Mouse (Mus musculus) neural tube, embryonic 15.5 days (tissue): ENCODE measurements around the gene Nectin1. TPM values are rescaled to one million over a fixed set of nuclear protein-coding genes. Genes with fewer than 3 reads are reported as not detected.
A peak's percentile ranks its signal among the peaks of the same experiment; 100 is the strongest.

Source experiments
- ATAC-seq: fragments of 200-750 bp; cut with Nextera tagmentation; 2 replicates; pipeline ENCODE4 v1.8.0; 2017; ENCODE audit warnings: mild to moderate bottlenecking, moderate TSS enrichment, moderate library complexity; ENCODE audit not compliant: low FRiP score
- H3K27ac ChIP-seq: fragments of 300-500 bp; sonication (generic); replicated peaks from 2 replicates; pipeline ENCODE4 v1.5.1; 2015; ENCODE audit warnings: mild to moderate bottlenecking, inconsistent platforms
- H3K27me3 ChIP-seq: fragments of 300-500 bp; sonication (generic); replicated peaks from 2 replicates; pipeline ENCODE4 v1.6.1; 2015; ENCODE audit warnings: inconsistent platforms
- H3K36me3 ChIP-seq: fragments of 300-500 bp; sonication (generic); 2 replicates; pipeline ENCODE4 v1.6.1; 2015; ENCODE audit warnings: inconsistent platforms
- H3K4me1 ChIP-seq: fragments of 300-500 bp; sonication (generic); 2 replicates; pipeline ENCODE4 v1.6.1; 2015; ENCODE audit warnings: inconsistent platforms
- H3K4me2 ChIP-seq: fragments of 300-500 bp; sonication (generic); 2 replicates; pipeline ENCODE4 v1.6.1; 2015; ENCODE audit warnings: inconsistent platforms, mild to moderate bottlenecking, moderate library complexity
- H3K4me3 ChIP-seq: fragments of 300-500 bp; sonication (generic); replicated peaks from 2 replicates; pipeline ENCODE4 v1.5.1; 2015; ENCODE audit warnings: mild to moderate bottlenecking, inconsistent platforms
- H3K9ac ChIP-seq: fragments of 300-500 bp; sonication (generic); replicated peaks from 2 replicates; pipeline ENCODE4 v1.6.1; 2015; ENCODE audit warnings: mild to moderate bottlenecking, inconsistent platforms
- H3K9me3 ChIP-seq: fragments of 300-500 bp; sonication (generic); replicated peaks from 2 replicates; pipeline ENCODE4 v1.6.1; 2016; ENCODE audit warnings: inconsistent platforms
- WGBS: fragments of 180-500 bp; shearing (Covaris S2); methylation state at CpG from one replicate; pipeline ENCODE4 v1.1.7; 2015; ENCODE audit warnings: mixed read lengths; 5-methylcytosine and 5-hydroxymethylcytosine counted together
- polyA plus RNA-seq: library from polyadenylated mRNA; unstranded; fragments of >200 nt; fragmentation: Nextera tagmentation; extraction: Ambion mirVana; gene quantifications from 2 replicates; pipeline ENCODE4 v1.2.1, GENCODE M21; 2015

Gene Nectin1
- polyA plus RNA-seq, 1 experiment from 2014 or later, result 14.9 TPM

DNA sequence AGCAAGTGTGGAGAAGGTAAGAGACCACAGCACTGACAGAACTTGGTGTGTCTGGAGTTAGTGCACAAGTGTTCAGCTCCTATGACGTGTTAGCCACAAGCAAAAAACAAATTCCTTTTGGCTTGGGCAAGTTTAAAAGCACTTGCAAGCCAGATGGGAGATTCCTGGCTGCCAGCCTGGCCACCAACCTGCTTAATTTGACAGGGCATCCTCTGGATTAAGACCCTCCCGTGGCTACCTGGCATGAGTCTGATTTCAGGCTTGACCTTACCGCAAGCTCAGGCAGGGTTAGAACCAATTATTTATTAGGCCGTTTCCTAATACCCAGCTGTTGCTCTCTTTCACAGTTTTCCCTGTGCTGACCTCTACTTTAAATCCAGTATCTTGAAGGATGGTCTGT is 1.7 kb upstream of the Nectin1 start:
- peaks cover 44% of the 10 kb centered on the region for H3K4me1 ChIP-seq
- ATAC-seq, result no peak
- no peak overlapping the region for H3K27ac ChIP-seq
- no peaks in the 10 kb centered on the region for H3K36me3 ChIP-seq
- 0 out of 2 replicates have a peak overlapping the region, but pooled peaks have one; percentile 79 for H3K4me2 ChIP-seq
- WGBS, result 81% methylated on average over 4 of the region's 4 CpGs
- no peaks in the 10 kb centered on the region for H3K9me3 ChIP-seq
- no peak overlapping the region for H3K4me3 ChIP-seq
- H3K9ac ChIP-seq, result no peak overlapping the region
- H3K27me3 ChIP-seq, result peaks cover under 1% of the 10 kb centered on the region; the same call in 1 of the 2 replicates

- Histone ChIP-seq H3K36me3 (no peaks in the 10 kb centered on the region), H3K4me2 (peak overlapping the region; percentile 79), H3K9ac (peak overlapping the region; percentile 81), H3K27me3 (no peaks in the 10 kb centered on the region), H3K4me1 (peaks cover 44% of the 10 kb centered on the region), H3K4me3 (peak overlapping the region; percentile 59), H3K9me3 (no peaks in the 10 kb centered on the region), H3K27ac (peak overlapping the region; percentile 95)
- WGBS, result under 1% methylated on average over 27 of the region's 27 CpGs
- no peak for ATAC-seq
These were observed 710 bp upstream of the Nectin1 start for GRCm38 (mm10) chr9:43742902-43743646.

- H3K9ac ChIP-seq, result peak overlapping the region; percentile 81
- H3K4me1 ChIP-seq, result peaks cover 49% of the 10 kb centered on the region
- WGBS, result under 1% methylated on average over 69 of the region's 77 CpGs
- ATAC-seq, result peak; percentile 64
- no peaks in the 10 kb centered on the region for H3K36me3 ChIP-seq
- H3K4me2 ChIP-seq, result peak overlapping the region; percentile 79
- H3K9me3 ChIP-seq, result no peaks in the 10 kb centered on the region
- peak overlapping the region; percentile 59 for H3K4me3 ChIP-seq
- H3K27ac ChIP-seq, result peak overlapping the region; percentile 95
- no peaks in the 10 kb centered on the region for H3K27me3 ChIP-seq
These were observed 576 bp downstream of the Nectin1 start for GRCm38 (mm10) chr9:43744138-43744981.

DNA sequence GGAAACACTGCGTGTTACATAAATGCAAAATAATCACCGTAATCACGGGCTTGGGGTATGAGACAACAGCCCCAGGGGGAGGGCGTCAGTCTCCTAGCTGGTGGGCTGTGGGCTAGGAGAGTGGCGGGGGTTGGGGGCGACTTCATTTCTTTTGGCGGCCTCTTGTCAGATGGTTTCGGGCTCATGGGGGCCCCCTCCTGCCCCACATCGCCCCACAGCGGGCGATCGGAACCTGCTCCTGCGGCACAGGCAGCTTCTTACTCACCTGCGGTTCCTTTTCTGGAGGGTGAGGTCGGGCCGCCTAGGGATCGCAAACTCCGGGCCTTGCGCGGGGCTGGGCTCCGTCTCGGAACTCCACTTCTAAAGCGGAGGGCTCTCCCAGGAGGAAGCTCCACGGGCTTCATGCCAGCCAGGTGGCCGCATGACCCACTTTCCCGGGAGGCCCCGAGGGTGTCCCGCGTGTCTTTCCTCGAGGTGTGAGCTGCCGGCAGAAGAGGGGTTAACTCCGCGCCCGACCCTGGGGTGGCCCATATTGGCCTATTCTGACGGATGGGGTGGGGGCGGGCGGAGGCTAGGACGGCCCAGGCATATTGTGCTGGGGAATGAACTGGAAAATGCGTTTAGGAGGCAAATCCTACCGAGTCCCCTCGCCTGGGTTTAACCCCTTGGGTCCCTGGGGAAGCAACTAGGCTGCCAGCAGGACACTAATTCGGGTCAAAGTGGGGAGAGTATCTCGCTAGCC is 1.4 kb downstream of the Nectin1 start:
- no peaks in the 10 kb centered on the region for H3K36me3 ChIP-seq
- peaks cover 58% of the 10 kb centered on the region for H3K4me1 ChIP-seq
- peak; percentile 18; the same call in 1 of the 2 replicates for ATAC-seq
- no peaks in the 10 kb centered on the region for H3K9me3 ChIP-seq
- peak overlapping the region; percentile 95 for H3K27ac ChIP-seq
- no peaks in the 10 kb centered on the region for H3K27me3 ChIP-seq
- H3K4me3 ChIP-seq, result peak overlapping the region; percentile 59
- H3K4me2 ChIP-seq, result peak overlapping the region; percentile 79
- peak overlapping the region; percentile 81 for H3K9ac ChIP-seq
- under 1% methylated on average over 40 of the region's 43 CpGs for WGBS

DNA sequence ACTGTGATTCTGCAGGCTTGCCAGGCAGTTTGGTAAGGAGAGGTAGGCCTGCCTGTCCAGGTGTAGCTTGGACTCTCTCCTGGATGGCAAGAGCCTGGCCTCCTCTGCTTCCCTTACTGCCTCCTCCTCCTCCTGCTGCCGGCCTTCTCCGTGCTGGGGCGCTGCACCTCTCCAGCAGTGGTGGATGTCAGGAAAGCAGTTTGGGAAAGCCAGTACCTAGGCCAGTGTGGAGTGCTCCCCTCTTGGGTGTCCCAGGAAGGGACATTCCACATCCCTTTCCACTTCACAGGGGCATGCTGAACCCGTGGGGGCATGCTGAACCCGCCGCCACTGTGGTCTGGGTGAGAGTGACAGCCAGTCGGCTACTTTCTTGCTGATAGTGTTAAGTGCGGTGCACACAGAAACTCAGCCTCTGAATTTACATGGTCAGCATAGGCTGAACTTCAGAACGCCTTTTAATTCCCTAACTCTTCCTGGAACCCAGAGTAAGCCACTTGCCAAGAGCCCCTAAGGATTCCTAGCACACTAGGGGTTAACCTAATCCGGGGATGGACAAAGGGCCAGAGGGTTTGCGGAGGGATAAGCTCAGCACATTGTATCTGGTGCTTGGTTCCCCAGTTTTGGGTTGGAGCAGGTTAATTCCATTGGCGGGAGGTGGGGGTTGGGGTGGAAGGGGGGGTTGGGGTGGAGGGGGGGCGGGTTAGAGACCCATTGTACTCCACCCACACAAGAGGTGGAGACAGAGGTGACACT is 2.3 kb downstream of the Nectin1 start:
- Histone ChIP-seq H3K4me3 (peak overlapping the region; percentile 59), H3K27me3 (no peaks in the 10 kb centered on the region), H3K9me3 (no peaks in the 10 kb centered on the region), H3K4me1 (peaks cover 67% of the 10 kb centered on the region), H3K36me3 (no peaks in the 10 kb centered on the region), H3K9ac (peak overlapping the region; percentile 81), H3K4me2 (peak overlapping the region; percentile 79), H3K27ac (peak overlapping the region; percentile 95)
- 2% methylated on average over 13 of the region's 13 CpGs for WGBS
- ATAC-seq, result no peak

DNA sequence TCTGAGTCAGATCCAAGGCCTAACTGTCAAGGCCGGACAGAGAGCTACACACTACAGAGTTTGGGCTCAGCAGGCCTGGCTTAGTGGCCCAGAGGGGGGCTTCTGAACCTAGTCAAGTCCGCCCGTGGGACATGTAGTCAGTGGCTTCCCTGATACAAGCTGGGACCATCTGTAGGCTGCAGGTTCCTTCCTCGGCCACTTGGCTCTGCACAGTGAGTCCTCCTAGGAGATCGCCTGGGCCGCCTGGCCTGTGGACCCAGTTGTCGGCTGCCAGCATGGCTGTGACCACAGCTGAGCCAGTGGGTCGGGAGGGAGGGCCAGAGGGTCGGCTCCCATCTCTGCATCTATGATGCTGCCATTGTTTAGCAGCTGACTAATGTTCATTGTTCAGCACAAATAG is 3.9 kb downstream of the Nectin1 start:
- peak overlapping the region; percentile 79 for H3K4me2 ChIP-seq
- H3K9me3 ChIP-seq, result no peaks in the 10 kb centered on the region
- peak overlapping the region; percentile 81 for H3K9ac ChIP-seq
- 31% methylated on average over 9 of the region's 9 CpGs for WGBS
- H3K27me3 ChIP-seq, result no peaks in the 10 kb centered on the region
- ATAC-seq, result no peak
- H3K27ac ChIP-seq, result no peak overlapping the region
- no peaks in the 10 kb centered on the region for H3K36me3 ChIP-seq
- H3K4me1 ChIP-seq, result peaks cover 76% of the 10 kb centered on the region
- H3K4me3 ChIP-seq, result peak overlapping the region; percentile 59

- Histone ChIP-seq H3K4me1 (peaks cover 73% of the 10 kb centered on the region), H3K4me3 (peak overlapping the region; percentile 59; the same call in 1 of the 2 replicates), H3K9ac (no peak overlapping the region), H3K9me3 (no peaks in the 10 kb centered on the region), H3K36me3 (no peaks in the 10 kb centered on the region), H3K27ac (no peak overlapping the region), H3K4me2 (peak overlapping the region; percentile 79), H3K27me3 (no peaks in the 10 kb centered on the region)
- no peak for ATAC-seq
- WGBS, result 54% methylated on average over 5 of the region's 5 CpGs
These were observed 4.7 kb downstream of the Nectin1 start for GRCm38 (mm10) chr9:43748519-43748918.

GRCm38 (mm10) chr9:43750053-43750452 is 6.3 kb downstream of the Nectin1 start:
- no peak overlapping the region for H3K4me2 ChIP-seq
- no peak for ATAC-seq
- no peak overlapping the region for H3K27ac ChIP-seq
- H3K9ac ChIP-seq, result no peak overlapping the region
- H3K36me3 ChIP-seq, result no peaks in the 10 kb centered on the region
- H3K9me3 ChIP-seq, result no peaks in the 10 kb centered on the region
- no peaks in the 10 kb centered on the region for H3K27me3 ChIP-seq
- H3K4me3 ChIP-seq, result no peak overlapping the region
- 53% methylated on average over 9 of the region's 9 CpGs for WGBS
- peaks cover 89% of the 10 kb centered on the region for H3K4me1 ChIP-seq

DNA sequence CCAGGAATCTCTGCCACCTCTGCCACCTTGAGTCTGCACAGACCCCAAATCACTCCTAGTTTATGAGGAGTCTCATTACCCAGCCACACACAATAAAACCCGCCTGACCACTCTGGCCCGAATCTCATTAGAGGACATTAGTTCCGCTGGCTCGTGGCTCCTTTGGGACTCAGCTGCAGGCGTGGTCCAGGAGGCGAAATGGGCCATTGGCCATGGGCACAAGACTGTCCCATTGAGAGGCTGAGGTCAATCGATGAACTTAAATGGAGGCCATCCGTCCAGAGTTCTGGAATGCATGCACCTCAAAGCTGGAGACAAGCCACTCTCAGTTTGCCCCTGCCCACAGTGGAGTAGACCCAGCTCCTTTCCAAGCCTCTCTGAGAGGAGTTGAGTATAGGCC is 7.3 kb downstream of the Nectin1 start:
- WGBS, result 17% methylated on average over 8 of the region's 8 CpGs
- Histone ChIP-seq H3K4me1 (peaks cover 92% of the 10 kb centered on the region), H3K36me3 (no peaks in the 10 kb centered on the region), H3K9ac (no peak overlapping the region), H3K4me2 (no peak overlapping the region), H3K9me3 (no peaks in the 10 kb centered on the region), H3K27me3 (no peaks in the 10 kb centered on the region), H3K27ac (no peak overlapping the region), H3K4me3 (no peak overlapping the region)
- no peak for ATAC-seq

DNA sequence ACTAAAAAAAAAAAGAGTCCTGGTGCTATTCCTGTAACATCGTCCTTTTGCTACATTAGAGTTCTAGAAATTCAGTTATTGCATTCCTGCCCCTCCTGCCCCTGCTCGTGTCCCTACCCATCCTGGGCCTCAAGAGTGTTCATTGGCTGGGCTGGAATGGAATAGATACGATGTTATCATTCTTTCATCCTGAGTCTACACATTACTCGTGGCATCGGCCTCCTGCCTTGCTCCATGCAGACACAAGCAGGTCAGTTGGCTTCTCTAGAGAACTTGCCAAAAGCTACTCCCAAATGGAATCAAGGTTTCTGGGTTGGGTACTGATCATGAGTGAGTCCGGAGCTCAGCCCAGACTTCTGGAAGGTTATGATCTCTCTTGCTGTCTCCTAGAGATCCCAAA is 9.7 kb downstream of the Nectin1 start:
- Histone ChIP-seq H3K27ac (no peak overlapping the region), H3K36me3 (no peaks in the 10 kb centered on the region), H3K4me1 (peaks cover 92% of the 10 kb centered on the region), H3K4me2 (no peak overlapping the region), H3K4me3 (no peak overlapping the region), H3K27me3 (no peaks in the 10 kb centered on the region), H3K9me3 (no peaks in the 10 kb centered on the region), H3K9ac (no peak overlapping the region)
- whole genome bisulfite sequencing, result 73% methylated on average over 6 of the region's 6 CpGs
- no peak for ATAC-seq

GRCm38 (mm10) chr9:43754083-43754482 is 10.3 kb downstream of the Nectin1 start:
- Histone ChIP-seq H3K4me1 (peaks cover 92% of the 10 kb centered on the region), H3K4me2 (peak overlapping the region; percentile 42; the same call in 1 of the 2 replicates), H3K9me3 (no peaks in the 10 kb centered on the region), H3K27me3 (no peaks in the 10 kb centered on the region), H3K4me3 (no peak overlapping the region), H3K9ac (no peak overlapping the region), H3K36me3 (no peaks in the 10 kb centered on the region), H3K27ac (peak overlapping the region; percentile 80)
- no peak for ATAC-seq
- WGBS, result 47% methylated on average over 5 of the region's 5 CpGs
